Mouse (Mus musculus) brown adipose tissue, adult 24 weeks (tissue): ENCODE measurements around the gene Cort. TPM values are rescaled to one million over a fixed set of nuclear protein-coding genes. Genes with fewer than 3 reads are reported as not detected.

Experiments used
- H3K27ac ChIP-seq: fragments of 200-500 bp; replicated peaks from 2 replicates; pipeline ENCODE4 v1.5.1; 2012; ENCODE audit warnings: low read depth, mild to moderate bottlenecking, low read length
- H3K4me1 ChIP-seq: fragments of 200-500 bp; 2 replicates; pipeline ENCODE4 v1.6.1; 2012; ENCODE audit warnings: low read length, mixed read lengths; ENCODE audit not compliant: control insufficient read depth, insufficient read depth, insufficient read length
- H3K4me3 ChIP-seq: fragments of 200-500 bp; 2 replicates; pipeline ENCODE4 v1.5.1; 2012; ENCODE audit warnings: low read depth, mild to moderate bottlenecking, low read length, moderate library complexity; ENCODE audit not compliant: insufficient read depth
- polyA plus RNA-seq: library from polyadenylated mRNA; stranded (reverse); fragments of >200 nt; gene quantifications from 2 replicates; pipeline ENCODE4 v1.2.4, GENCODE M21; 2012; ENCODE audit not compliant: missing spikeins, insufficient read depth, insufficient read length

The Cort gene
- polyA plus RNA-seq, 1 experiment: not detected

DNA sequence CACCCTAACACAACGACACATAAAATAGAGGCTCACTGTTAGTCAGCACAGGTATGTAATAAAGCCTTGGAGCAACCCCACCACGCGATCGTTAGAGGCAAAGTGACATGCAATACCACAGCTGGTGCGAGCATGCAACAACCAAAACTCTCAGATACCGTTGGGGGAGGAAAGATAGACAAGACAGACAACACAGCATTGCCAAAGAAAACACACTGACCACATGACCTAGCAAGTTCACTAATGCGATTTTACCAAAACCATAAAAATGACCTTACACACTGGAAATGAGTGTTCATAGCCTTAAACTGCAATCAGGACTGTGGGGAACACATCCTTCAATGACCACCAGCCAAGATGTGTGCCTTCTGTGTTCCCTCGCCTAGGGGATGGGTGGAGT lies 35.2 kb downstream of the Cort start:
- Histone ChIP-seq H3K4me1 (peaks cover 12% of the 10 kb centered on the region), H3K27ac (no peak overlapping the region), H3K4me3 (no peak overlapping the region)

DNA sequence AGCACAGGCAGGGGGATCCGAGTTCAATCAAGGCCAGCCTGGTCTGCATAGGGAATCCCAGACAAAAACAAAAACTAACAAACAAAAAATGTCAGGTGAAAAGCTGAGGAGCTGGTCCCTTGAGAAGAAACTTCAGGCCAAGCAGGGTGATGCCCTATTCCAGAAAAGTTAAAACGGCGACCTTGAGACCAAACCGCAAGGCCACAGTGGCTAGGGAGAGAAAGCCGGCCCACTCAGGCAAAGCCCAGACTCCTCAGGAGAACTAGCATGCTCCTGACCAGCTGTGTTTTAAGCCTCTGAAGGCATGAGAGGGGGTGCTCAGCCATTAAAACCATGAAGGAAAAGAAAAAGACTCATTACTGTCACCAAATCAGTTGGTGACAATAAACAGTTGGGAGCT lies 41.2 kb downstream of the Cort start:
- peak overlapping the region; percentile 59 for H3K27ac ChIP-seq

DNA sequence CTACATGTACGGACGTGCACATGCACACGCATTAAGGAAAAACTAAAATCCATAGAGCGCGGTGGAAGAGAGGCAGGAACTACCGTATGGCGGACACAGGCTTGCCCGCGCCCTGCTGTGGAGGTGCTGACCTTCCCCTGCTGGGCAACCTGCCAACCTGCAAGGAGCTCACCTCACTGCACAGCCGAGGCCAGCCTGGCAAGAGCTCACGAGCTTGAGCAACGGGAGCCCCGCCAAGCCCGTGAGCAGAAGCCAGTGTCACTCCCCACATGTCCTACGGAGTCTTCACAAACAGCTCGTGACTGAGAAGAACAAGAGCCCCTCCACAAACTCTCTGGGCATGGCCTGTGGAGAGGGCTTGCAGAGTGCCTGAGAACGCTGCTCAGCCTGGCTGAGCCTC lies 45.0 kb downstream of the Cort start:
- Histone ChIP-seq H3K4me1 (peaks cover 22% of the 10 kb centered on the region), H3K4me3 (peak overlapping the region; percentile 21; the same call in 1 of the 2 replicates), H3K27ac (peak overlapping the region; percentile 76)

More for the DNA sequence above, 41.2 kb downstream of the Cort start:
- Histone ChIP-seq H3K4me3 (no peak overlapping the region), H3K4me1 (peaks cover 18% of the 10 kb centered on the region)

DNA sequence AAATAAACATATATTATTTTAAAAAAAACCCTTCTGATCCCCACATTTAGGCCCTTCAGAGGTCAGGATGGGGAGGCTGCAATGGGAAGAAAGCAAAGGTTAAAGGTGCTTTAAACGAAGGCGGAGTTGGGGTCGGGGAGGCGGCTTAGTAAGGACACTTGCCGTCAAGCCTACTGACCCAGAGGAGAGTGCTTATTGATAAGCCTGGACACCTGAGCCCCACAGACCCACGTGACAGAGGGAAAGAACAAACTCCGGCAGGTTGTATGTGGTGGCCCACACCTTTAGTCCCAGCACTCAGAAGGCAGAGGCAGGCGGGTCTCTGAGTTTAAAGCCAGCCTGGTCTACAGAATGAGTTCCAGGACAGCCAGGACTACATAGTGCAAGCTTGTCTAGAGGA lies 46.5 kb downstream of the Cort start:
- peaks cover 18% of the 10 kb centered on the region for H3K4me1 ChIP-seq
- no peak overlapping the region for H3K4me3 ChIP-seq
- H3K27ac ChIP-seq: peak overlapping the region; percentile 34

DNA sequence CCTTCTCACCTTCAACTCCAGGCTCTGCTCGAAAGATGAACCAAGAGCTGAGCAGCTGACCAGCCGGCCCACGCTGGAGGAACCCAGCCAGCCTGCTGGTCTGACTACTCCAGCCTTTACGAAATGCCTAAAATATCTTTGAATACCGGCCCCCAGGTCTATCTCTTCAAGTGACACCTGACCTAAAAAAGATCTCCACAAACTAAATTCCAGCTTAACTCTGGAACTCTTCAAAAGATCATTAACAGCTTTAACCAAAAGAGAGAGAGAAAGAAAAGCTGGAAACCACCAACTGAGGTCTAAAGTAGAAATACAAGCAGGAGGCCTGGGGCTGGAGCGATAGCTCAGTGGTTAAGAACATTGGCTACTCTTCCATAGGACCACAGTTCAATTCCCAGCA lies 46.9 kb downstream of the Cort start:
- Histone ChIP-seq H3K4me3 (no peak overlapping the region), H3K27ac (peak overlapping the region; percentile 74), H3K4me1 (peaks cover 15% of the 10 kb centered on the region)

DNA sequence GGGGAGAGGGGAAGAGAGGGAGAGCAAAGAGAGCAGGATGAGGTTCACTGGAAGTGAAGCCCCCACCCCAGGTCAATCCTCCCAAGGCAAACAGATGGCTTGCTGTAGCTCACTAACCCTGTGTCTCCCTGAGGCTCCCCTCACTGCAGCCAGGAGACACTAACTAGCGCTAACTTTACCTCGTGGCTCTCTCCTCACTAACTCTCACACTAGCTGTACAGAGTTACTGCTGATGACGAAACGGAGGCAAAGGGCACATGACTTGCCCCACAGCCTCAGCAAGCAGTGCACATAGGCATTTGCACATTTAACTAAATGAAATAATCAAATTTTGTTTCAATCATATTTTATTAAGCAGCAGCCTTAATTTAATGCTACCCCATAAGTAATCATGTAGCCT lies 48.3 kb downstream of the Cort start:
- H3K27ac ChIP-seq: peak overlapping the region; percentile 56

DNA sequence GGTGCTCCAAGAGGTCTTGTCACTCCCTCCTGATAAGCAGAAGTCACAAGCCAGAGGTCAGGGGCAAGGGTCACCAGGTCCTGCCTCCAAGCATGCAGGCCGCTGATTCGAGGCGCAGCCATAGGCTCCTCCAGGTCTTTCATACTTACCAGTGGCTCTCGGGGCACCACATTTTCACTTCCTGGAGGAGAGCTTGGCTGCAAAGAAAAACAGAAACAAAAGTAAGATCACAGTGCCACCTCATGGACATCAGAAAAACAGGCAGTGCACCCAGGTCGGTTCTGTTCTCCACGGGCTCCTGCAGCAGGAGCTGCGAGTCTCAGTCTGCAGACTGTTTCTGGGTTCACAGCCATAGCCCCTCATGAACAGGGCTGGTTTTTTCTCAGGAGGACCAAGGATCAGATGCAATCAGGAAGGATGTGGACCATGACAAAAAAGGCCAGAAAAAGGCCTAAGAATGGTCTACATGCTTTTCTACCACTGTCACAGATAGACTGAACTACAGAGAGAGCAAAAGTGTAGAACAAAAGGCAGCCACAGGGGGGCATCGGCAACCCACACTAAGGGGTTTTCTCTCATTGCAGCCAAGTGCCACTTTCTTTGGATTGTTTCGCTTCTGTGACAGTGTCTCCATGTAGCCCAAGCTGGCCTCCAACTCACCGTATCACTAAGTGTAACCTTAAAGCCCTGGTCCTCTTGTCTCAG lies 50.5 kb downstream of the Cort start:
- peaks cover 4% of the 10 kb centered on the region; the same call in 1 of the 2 replicates for H3K4me1 ChIP-seq
- H3K27ac ChIP-seq: no peak overlapping the region
- no peak overlapping the region for H3K4me3 ChIP-seq

More for the DNA sequence above, 48.3 kb downstream of the Cort start:
- Histone ChIP-seq H3K4me3 (no peak overlapping the region), H3K4me1 (peaks cover 10% of the 10 kb centered on the region; the same call in 1 of the 2 replicates)

DNA sequence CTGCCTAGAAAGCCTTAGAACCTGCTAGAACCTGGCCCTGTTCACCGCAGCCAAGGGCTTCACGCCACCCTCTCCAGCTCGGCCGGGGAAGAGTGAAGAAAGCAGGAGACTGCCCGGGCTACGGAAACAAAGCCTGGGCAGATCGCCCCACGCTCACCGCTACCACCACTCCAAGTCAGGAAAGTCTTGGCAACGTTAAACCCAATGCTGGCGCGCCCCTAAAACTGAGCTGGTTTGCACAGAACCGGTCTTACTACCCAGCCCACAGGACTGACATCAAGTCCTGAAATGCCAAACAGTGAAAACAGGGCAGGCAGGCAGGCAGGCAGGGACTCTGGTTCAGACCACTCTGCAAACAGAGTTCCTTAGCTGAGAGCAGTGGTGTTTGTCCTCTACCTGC lies 51.5 kb downstream of the Cort start:
- Histone ChIP-seq H3K4me1 (peaks cover 4% of the 10 kb centered on the region; the same call in 1 of the 2 replicates), H3K4me3 (no peak overlapping the region), H3K27ac (no peak overlapping the region)

Other genes starting within 250 kb of the Cort start
- 48.8 and 50.3 TPM in 2 replicates for gene Pex14, start 26.9 kb downstream of the Cort start, polyA plus RNA-seq
- gene Dffa, start 22.6 kb downstream of the Cort start, polyA plus RNA-seq: 7.8 and 11.3 TPM in 2 replicates
- gene Cenps, start 10.9 kb upstream of the Cort start, polyA plus RNA-seq: not detected in 2 replicates
- 583 and 610 TPM in 2 replicates for gene Pgd, start 40.0 kb upstream of the Cort start, polyA plus RNA-seq
- gene Kif1b, start 180.9 kb upstream of the Cort start, polyA plus RNA-seq: 59.4 and 63.5 TPM in 2 replicates